Mouse (Mus musculus): ENCODE data around the gene Tcp10c. TPM values are rescaled to one million over a fixed set of nuclear protein-coding genes. Genes with fewer than 3 reads are reported as not detected.
"Not testable (repeated sequence)": the region's sequence is repeated elsewhere in the genome, so short reads cannot be mapped to it uniquely, and the experiment has no call there.

Tcp10c gene
- polyA plus RNA-seq, 1 experiment from 2014 or later = not detected

DNA sequence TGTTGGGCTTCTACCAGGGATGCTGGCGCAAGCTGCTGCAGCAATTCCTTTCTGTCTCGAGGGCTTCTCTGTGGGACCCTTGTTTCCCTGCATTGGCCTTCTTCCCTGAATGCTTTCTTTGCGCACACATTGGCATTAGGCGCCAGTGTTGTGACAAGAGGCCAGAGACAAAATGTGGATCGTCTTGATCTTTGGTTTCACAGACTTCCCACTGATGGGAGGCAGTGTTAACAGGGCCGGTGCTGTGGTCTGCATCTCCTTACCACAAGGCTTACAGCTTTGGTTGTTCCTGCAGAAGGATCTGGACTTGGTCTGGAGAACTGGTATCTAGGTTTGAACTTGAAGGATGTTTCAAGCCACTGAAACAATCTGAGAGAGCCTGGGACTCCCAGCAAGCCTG is 72.1 kb downstream of the Tcp10c start:
- H3K4me1 ChIP-seq; H3K4me3 ChIP-seq (replicated peaks); H3K36me3 ChIP-seq; ATAC-seq (ENCODE audit: low FRiP score); H3K27ac ChIP-seq (replicated peaks); H3K9ac ChIP-seq (replicated peaks); H3K4me2 ChIP-seq; H3K9me3 ChIP-seq (replicated peaks); H3K27me3 ChIP-seq (replicated peaks): not testable (repeated sequence)
- 90% methylated on average over 4 of the region's 6 CpGs for WGBS

Other genes starting within 250 kb of the Tcp10c start
- not detected in 2 replicates for gene Unc93a, start 222.8 kb upstream of the Tcp10c start, polyA plus RNA-seq (2015; fragmentation: Nextera tagmentation; extraction: Ambion mirVana)
- not detected in 2 replicates for gene Smok2a, start 133.4 kb upstream of the Tcp10c start, polyA plus RNA-seq (2015; fragmentation: Nextera tagmentation; extraction: Ambion mirVana)
- gene Smok2b, start 124.3 kb upstream of the Tcp10c start, polyA plus RNA-seq (2015; fragmentation: Nextera tagmentation; extraction: Ambion mirVana) = not detected in 2 replicates